Mouse (Mus musculus): ENCODE results near the gene Tbc1d14.

Gene Tbc1d14

DNA sequence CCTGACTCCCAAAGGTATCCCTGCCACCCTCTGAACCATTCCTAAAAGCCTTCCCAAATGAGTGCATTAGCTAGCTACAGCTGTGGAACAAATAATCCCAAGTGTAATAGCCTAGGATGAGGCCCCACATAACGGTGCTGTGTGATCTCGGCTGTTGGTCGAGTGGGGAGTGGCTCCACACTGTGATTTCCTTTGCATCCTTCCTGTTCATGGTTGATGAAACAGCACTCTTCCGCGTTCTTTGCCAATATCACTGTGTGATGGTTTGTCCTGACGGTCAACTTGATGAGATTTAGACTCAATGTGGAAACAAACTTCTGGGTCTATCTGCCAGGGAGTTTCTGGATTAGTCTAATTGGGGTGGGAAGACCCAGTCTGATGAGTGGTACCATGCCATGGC lies 140.3 kb downstream of the Tbc1d14 start:
- no peak for DNase-seq

- no peak for DNase-seq
These were observed 141.1 kb downstream of the Tbc1d14 start for GRCm38 (mm10) chr5:36451872-36452389.

DNA sequence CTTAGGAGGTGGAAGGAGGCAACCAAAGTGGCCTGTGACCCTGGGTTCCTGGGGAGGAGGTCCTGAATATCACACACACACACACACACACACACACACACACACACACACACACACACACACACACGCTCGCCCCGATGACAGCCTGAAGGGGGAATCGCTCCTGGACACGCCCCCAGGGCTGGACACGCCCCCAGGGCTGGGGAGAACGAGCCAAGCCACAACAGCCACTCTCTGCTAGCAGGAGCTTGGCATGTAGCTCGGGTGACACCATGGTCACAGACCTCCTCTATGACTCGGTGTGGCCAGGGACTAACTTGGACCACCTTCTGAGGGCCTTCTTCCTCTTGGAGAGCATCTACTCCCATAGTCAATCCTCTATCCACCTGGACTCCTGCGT lies 142.0 kb downstream of the Tbc1d14 start:
- DNase-seq: no peak

GRCm38 (mm10) chr5:36449710-36450358 lies 143.2 kb downstream of the Tbc1d14 start:
- DNase-seq: no peak

DNA sequence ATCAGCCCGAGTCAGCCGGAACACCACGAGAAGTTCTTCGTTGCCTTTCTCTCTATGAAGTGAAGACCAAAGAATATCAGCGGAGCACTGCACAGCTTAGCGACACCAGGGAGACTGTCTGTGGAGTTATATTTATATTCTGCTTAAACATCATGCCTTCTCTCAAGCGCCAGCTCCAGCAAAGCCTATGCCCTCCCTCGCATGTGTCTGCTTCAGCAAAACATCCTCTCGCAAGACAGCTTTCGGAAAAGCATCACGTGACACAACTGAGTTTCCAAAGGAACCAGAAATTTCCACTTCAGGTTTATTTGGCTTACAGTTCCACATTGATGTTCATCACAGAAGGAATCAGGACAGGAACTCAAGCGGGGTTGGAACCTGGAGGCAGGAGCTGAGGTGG lies 145.2 kb downstream of the Tbc1d14 start:
- DNase-seq: no peak

- DNase-seq: no peak
These were observed 146.7 kb downstream of the Tbc1d14 start for GRCm38 (mm10) chr5:36446166-36446890.

DNA sequence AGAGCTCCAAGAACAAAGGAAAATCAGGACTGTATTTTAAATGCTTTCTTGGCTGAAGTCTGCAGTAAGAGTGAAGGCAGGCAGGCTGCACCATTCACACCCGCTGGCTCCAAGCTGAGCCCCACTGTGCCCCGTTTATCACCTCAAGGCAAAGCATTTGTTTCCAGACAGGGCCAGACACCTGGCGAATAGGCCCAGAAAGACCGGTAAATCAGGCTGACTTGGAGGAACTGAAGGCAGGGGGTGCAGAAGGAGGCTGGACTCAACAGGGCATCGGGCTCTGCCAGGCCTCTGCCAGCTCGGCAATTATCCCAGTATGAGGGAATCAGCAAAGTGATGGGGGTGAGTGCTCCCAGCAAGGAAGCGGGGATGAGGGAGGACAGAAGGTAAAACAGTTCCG lies 148.0 kb downstream of the Tbc1d14 start:
- peak; percentile 69 for DNase-seq

DNA sequence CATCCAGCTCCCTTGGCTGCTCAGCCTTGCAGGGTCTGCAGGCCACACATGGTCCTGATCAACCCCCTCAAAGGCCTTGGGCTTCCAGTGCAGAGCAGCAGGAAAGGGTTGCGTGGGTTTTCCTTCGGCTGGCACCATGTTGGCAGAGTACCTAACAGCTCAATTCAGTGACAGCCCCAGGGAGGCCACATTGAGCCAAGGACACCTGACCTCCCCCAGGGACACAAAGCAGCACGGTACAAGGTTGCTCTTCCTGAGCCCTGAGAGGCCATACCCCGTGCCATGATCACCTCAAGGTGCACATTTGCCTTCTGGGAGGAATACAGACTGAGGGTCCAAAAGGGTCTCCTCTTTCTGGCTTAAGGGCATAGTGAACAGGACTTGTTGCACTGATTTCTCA lies 148.5 kb downstream of the Tbc1d14 start:
- DNase-seq: no peak

DNA sequence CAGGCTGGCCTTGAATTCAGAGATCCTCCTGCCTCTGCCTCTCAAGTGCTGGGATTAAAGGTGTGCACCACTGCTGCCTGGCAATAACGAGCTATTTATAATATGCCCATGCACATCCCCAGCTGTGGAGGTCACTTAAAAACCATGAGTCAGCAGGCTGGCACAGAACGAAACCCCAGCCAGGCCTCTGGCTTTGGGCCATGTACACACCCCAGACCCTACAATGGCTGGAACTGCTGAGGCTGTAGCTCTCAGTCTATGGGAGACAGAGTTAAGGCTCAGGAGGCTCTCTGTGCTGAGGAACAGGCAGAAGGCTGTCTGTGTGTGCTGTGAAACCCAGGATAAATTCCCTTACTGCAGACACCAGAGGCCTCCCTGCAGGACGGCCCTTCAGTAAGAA lies 152.3 kb downstream of the Tbc1d14 start:
- no peak for DNase-seq
